Mouse (Mus musculus) lung, postnatal 0 days (tissue): ENCODE data around the gene Dnali1. TPM values are rescaled to one million over a fixed set of nuclear protein-coding genes. Genes with fewer than 3 reads are reported as not detected.

Experiments
- ATAC-seq: fragments of 200-750 bp; cut with Nextera tagmentation; 2 replicates; pipeline ENCODE4 v1.8.0; 2017; ENCODE audit warnings: moderate library complexity
- DNase-seq: peaks from one replicate; pipeline ENCODE4 v3.0.0-alpha.2; 2016; ENCODE audit warnings: low spot score
- H3K27ac ChIP-seq: fragments of 300-500 bp; sonication (generic); 2 replicates; pipeline ENCODE4 v1.5.1; 2014; ENCODE audit warnings: antibody characterized with exemption, mild to moderate bottlenecking, low read length, mixed read lengths
- H3K27me3 ChIP-seq: fragments of 300-500 bp; sonication (generic); replicated peaks from 2 replicates; pipeline ENCODE4 v1.6.1; 2014; ENCODE audit warnings: low read length, mixed read lengths; ENCODE audit not compliant: insufficient read depth
- H3K36me3 ChIP-seq: fragments of 300-500 bp; sonication (generic); 2 replicates; pipeline ENCODE4 v1.6.1; 2014; ENCODE audit warnings: low read length, mixed read lengths; ENCODE audit not compliant: insufficient read depth
- H3K4me1 ChIP-seq: fragments of 300-500 bp; sonication (generic); 2 replicates; pipeline ENCODE4 v1.6.1; 2014; ENCODE audit warnings: antibody characterized with exemption, low read depth, low read length, mixed read lengths; ENCODE audit not compliant: insufficient read depth
- H3K4me2 ChIP-seq: fragments of 300-500 bp; sonication (generic); replicated peaks from 2 replicates; pipeline ENCODE4 v1.6.1; 2014; ENCODE audit warnings: low read depth, mild to moderate bottlenecking, low read length, moderate library complexity, mixed read lengths
- H3K4me3 ChIP-seq: fragments of 300-500 bp; sonication (generic); 2 replicates; pipeline ENCODE4 v1.5.1; 2014; ENCODE audit warnings: low read depth, low read length
- H3K9ac ChIP-seq: fragments of 300-500 bp; sonication (generic); replicated peaks from 2 replicates; pipeline ENCODE4 v1.6.1; 2014; ENCODE audit warnings: low read depth, mild to moderate bottlenecking
- H3K9me3 ChIP-seq: fragments of 300-500 bp; sonication (generic); 2 replicates; pipeline ENCODE4 v1.6.1; 2016; ENCODE audit warnings: low read length, mixed read lengths
- CTCF ChIP-seq: IDR thresholded peaks from 2 replicates; pipeline ENCODE4 v1.5.1; 2016; ENCODE audit warnings: antibody characterized with exemption, mild to moderate bottlenecking
- EP300 ChIP-seq: IDR thresholded peaks from 2 replicates; pipeline ENCODE4 v1.6.1; 2016; ENCODE audit warnings: antibody characterized with exemption, mild to moderate bottlenecking, control low read depth
- WGBS: fragments of 180-500 bp; shearing (Covaris S2); extraction: QIAGEN DNeasy Blood & Tissue Kit; methylation state at CpG from one replicate; pipeline ENCODE4 v1.1.7; 2014; 5-methylcytosine and 5-hydroxymethylcytosine counted together
- polyA plus RNA-seq: library from polyadenylated mRNA; unstranded; fragments of >200 nt; fragmentation: Nextera tagmentation; extraction: Ambion mirVana; gene quantifications from 2 replicates; pipeline ENCODE4 v1.2.1, GENCODE M21; 2015

The Dnali1 gene
- polyA plus RNA-seq, 1 experiment from 2014 or later, result 6.9 TPM

- peak; percentile 47 for DNase-seq
- ATAC-seq, result peak; percentile 75
- Histone ChIP-seq H3K36me3 (no peaks in the 10 kb centered on the region), H3K27ac (peak overlapping the region; percentile 43; the same call in 1 of the 2 replicates), H3K4me1 (peaks cover 7% of the 10 kb centered on the region; the same call in 1 of the 2 replicates), H3K9ac (no peak overlapping the region), H3K4me3 (no peak overlapping the region), H3K9me3 (no peaks in the 10 kb centered on the region), H3K27me3 (no peaks in the 10 kb centered on the region), H3K4me2 (no peak overlapping the region)
- TF ChIP-seq CTCF, result no peak
- TF ChIP-seq EP300, result no peak
- WGBS, result 43% methylated on average over 11 of the region's 11 CpGs
These were observed 48.1 kb downstream of the Dnali1 start for GRCm38 (mm10) chr4:125017431-125017830.

DNA sequence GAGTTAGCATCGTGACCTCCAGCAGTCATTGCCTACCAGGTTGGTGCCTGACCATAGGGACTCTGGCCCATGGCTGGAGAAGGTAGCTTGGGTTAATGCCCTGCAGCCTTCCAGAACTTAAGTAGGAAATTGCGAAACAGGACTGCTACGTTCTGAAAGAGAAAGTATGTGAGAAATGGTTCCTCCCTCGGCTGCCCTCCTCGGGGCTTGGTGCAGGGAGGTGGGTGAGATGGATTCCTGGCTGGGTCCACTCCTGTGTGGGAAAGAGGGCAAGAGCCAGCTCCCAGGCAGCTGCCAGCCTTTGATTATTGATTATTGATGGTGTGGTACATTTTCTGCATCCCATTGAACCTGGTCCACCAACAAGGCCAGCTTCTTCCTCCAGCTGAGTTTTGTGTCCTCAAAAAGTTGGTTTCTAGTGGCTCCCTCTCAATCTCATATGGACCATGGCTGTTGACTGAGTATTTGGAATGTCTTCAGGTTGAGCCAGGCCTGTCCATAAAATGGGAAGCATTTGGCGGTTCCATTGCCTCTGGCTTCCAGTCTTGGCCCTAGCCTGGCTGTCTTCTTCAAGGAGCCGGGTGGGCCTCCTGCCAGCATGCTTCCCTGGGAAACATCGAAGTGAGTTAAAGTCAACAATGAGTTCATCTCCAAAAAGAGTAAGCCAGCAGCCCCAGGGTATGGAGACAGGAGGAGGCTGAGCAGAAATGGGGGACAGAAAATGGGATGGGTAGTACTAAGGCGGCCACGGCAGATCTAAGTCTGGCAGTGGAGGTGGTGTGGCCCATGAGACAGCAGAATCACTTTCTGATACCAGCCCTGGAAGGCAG, 49.5 kb downstream of the Dnali1 start, which contains the start of gene Gnl2:
Gene Gnl2, plus strand, starts transcription at position 780 of the 830 bp plus-strand sequence.
- 49% methylated on average over 10 of the region's 10 CpGs for WGBS
- peak; percentile 80 for DNase-seq
- ATAC-seq, result peak; percentile 36; the same call in 1 of the 2 replicates
- no peak within 1 kb of the TSS for H3K9ac ChIP-seq
- TF ChIP-seq CTCF (no peak), EP300 (no peak)
- H3K9me3 ChIP-seq, result no peaks in the 10 kb centered on the region
- no peak within 1 kb of the TSS; the same call in 1 of the 2 replicates for H3K4me2 ChIP-seq
- H3K27ac ChIP-seq, result peak within 1 kb of the TSS; percentile 43; the same call in 1 of the 2 replicates
- H3K36me3 ChIP-seq, result no peaks in the 10 kb centered on the region
- H3K4me1 ChIP-seq, result peaks cover 7% of the 10 kb centered on the region; the same call in 1 of the 2 replicates
- H3K4me3 ChIP-seq, result no peak within 1 kb of the TSS
- H3K27me3 ChIP-seq, result no peaks in the 10 kb centered on the region

GRCm38 (mm10) chr4:125008712-125009111, 56.8 kb downstream of the Dnali1 start:
- TF ChIP-seq EP300, result no peak
- TF ChIP-seq CTCF, result no peak
- no peaks in the 10 kb centered on the region for H3K9me3 ChIP-seq
- no peaks in the 10 kb centered on the region for H3K36me3 ChIP-seq
- DNase-seq (no peak), ATAC-seq (no peak)
- 63% methylated on average over 8 of the region's 8 CpGs for WGBS
- no peak overlapping the region for H3K27ac ChIP-seq
- no peaks in the 10 kb centered on the region for H3K4me1 ChIP-seq
- no peaks in the 10 kb centered on the region for H3K27me3 ChIP-seq
- no peak overlapping the region for H3K4me2 ChIP-seq
- no peak overlapping the region for H3K4me3 ChIP-seq
- no peak overlapping the region for H3K9ac ChIP-seq

DNA sequence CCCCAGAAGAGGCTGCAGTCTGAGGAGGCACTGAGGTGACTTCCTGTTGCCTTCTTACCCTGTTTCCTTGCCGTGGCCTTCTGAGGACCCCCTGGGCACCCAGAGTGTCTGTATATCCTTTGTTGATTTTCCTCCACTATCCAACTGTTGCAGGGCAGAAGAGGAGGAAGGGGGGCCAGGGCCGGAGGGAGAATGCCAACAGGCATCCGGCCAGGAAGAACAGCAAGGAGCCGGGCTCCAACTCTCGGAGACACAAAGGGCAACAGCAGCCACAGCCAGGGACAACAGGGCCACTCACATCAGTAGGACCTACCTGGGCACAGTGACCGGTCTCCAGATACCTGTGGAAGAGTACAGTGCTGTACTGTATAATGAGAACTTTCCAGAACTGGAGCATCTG, 57.3 kb downstream of the Dnali1 start:
- Histone ChIP-seq H3K4me1 (no peaks in the 10 kb centered on the region), H3K36me3 (no peaks in the 10 kb centered on the region), H3K9me3 (no peaks in the 10 kb centered on the region), H3K4me3 (no peak overlapping the region), H3K9ac (no peak overlapping the region), H3K27ac (no peak overlapping the region), H3K27me3 (no peaks in the 10 kb centered on the region), H3K4me2 (no peak overlapping the region)
- DNase-seq (no peak), ATAC-seq (no peak)
- TF ChIP-seq CTCF (no peak), EP300 (no peak)
- WGBS, result 52% methylated on average over 6 of the region's 6 CpGs

- Histone ChIP-seq H3K4me1 (no peaks in the 10 kb centered on the region), H3K36me3 (no peaks in the 10 kb centered on the region), H3K4me2 (no peak overlapping the region), H3K27ac (no peak overlapping the region), H3K9me3 (no peaks in the 10 kb centered on the region), H3K27me3 (no peaks in the 10 kb centered on the region), H3K9ac (no peak overlapping the region), H3K4me3 (no peak overlapping the region)
- DNase-seq (no peak), ATAC-seq (no peak)
- TF ChIP-seq CTCF (no peak), EP300 (no peak)
- 48% methylated on average over 15 of the region's 15 CpGs for WGBS
These were observed 58.0 kb downstream of the Dnali1 start for GRCm38 (mm10) chr4:125007460-125007859.

Other genes starting within 250 kb of the Dnali1 start
- 22.8 and 25.4 TPM in 2 replicates for gene Yrdc, start 215.0 kb downstream of the Dnali1 start, polyA plus RNA-seq
- gene 1110065P20Rik, start 214.5 kb downstream of the Dnali1 start, polyA plus RNA-seq, result 65.4 and 68.7 TPM in 2 replicates
- 0.08 and 0.13 TPM in 2 replicates for gene Maneal, start 203.5 kb downstream of the Dnali1 start, polyA plus RNA-seq
- gene Epha10, start 184.8 kb downstream of the Dnali1 start, polyA plus RNA-seq, result not detected in 2 replicates
- 7.3 and 8.3 TPM in 2 replicates for gene 9930104L06Rik, start 128.7 kb downstream of the Dnali1 start, polyA plus RNA-seq
- gene Cdca8, start 126.4 kb downstream of the Dnali1 start, polyA plus RNA-seq, result 5.5 and 8.8 TPM in 2 replicates
- gene Rspo1, start 79.3 kb downstream of the Dnali1 start, polyA plus RNA-seq, result 6.5 and 7.2 TPM in 2 replicates
- gene Gnl2, start 49.1 kb downstream of the Dnali1 start, polyA plus RNA-seq, result 42.3 and 47.3 TPM in 2 replicates
- gene Snip1, start 969 bp upstream of the Dnali1 start, polyA plus RNA-seq, result 17.4 and 18.0 TPM in 2 replicates
- 29.7 and 32.1 TPM in 2 replicates for gene Meaf6, start 19.4 kb upstream of the Dnali1 start, polyA plus RNA-seq
- gene Zc3h12a, start 62.1 kb upstream of the Dnali1 start, polyA plus RNA-seq, result 1.6 and 2.3 TPM in 2 replicates